Mouse (Mus musculus) urinary bladder, postnatal 25 days (tissue): ENCODE measurements around the gene Dner.
A peak's percentile ranks its signal among the peaks of the same experiment; 100 is the strongest.

ENCODE experiments used
- DNase-seq: peaks from one replicate; pipeline ENCODE4 v3.0.0; 2022; ENCODE audit warnings: low spot score

Dner gene

DNA sequence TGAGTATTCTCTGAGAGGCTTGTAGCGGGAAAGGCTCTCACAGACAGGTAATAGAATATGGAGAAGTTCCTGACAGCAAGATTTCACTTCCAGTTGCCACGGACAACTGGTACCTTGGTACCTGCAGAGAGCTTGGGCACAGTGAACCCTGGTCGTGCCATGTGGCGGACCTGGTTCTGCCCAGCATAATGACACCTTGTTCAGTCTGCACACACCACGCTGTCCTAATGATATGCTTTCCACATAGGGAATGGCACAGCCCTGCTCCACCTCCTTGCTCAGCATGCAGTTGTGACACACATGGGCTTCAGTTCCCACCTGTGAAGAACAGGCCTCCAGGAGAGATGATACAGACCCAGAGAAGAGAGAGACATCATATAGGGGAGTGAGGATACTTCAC is 253.0 kb downstream of the Dner start:
- no peak for DNase-seq

DNA sequence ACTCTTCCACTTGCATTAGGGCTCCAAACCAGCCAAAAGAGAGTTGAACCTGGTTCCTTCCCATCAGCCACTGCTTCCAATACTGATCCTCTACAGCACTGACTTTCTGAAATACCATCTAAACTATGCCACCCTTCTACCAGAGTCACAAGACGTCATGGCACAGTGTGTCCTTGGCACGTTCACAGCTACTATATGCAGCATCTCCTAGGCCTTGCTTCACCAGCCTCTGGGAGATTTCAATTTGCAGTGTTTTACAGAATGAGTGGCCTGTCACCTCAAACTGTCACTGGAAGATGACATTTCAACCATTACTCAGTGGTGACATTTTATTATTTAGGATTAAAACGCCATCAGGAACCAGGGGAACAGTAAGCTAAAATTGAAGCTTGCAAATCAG is 254.6 kb downstream of the Dner start:
- no peak for DNase-seq

DNA sequence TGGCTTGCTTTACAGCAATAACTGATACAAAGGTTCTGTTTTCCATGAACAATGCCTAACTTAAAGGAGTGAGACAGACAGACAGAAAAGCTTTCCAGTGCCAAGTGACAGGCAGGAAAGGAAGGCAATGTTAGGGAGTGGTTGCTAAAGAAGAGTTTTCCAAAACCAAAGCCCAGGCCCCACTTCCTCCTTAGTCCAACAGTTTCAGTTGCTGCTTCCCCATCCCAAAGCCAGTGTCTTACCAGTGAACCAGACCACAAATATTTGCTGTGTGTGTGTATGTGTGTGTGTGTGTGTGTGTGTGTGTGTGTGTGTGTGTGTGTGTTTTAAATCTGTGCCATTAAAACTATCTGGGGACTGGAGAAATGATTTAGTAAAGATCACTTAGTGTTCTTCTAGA is 258.5 kb downstream of the Dner start:
- DNase-seq: no peak

DNA sequence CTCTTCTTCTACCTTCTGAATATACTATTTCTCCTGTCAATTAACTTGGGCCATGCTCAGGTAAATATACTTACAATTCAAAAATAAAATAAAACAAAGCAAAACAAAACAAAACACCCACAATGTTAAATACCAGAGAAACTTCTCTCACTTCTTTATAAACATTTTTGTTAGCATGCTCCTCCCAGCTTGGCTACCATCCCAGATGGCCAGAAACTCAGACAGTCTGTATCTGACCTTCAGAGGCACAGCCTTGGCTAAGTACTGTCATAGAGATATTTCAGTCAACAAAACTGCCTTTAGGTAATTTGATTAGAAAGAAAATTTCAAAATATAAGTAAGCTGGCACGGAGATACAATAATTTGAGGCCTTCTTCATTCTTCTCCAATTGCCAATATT is 259.7 kb downstream of the Dner start:
- DNase-seq: no peak

DNA sequence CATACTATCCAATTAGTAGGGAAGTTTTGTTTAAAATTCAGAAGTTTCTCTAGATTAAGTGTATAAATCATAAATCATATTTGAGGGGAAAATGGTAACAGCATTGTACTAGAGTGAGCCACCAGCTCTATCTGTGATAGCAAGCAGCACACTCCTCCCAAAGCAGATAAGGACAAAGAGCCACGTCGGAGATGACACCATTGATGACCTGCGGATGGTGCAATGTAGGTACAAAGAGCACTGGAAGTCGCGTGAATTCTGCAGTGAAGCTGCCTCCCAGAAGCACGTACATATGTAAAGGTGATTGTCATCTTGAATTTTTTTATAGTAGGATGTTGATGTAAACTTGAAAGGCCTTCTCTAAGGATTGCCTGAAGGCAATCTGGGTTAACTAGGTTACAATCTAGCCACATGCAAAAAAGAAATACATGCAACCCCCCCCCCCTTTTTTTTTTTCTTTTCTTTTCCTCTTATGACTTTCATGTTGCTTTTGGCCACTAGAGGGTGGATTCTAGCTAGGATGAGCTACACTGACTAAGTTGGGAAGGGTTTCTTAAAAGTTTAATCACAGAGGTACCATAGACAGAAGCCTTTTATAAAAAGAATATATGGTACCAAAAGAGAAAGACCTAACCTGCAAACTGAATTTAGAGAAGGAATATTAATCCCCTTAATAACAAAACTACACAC is 262.6 kb downstream of the Dner start:
- DNase-seq: no peak

DNA sequence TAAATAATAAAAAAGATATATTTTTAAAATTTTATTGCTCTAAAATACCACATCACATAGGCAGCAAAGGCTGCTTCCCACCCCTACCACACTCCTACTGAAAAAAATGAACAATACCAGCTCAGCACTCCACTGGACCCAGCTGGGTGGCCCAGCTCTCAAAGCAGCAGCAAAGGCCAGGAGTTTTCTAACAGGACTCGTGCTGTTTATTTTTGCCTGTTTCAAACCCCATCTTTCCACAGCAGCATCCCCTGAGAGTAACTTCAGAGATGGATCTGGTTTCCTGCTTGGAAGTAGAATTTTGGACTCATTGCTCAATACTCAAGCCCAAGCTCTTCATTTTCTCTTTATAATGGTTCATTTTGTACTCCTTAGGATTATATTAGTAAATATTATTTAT is 263.7 kb downstream of the Dner start:
- no peak for DNase-seq

DNA sequence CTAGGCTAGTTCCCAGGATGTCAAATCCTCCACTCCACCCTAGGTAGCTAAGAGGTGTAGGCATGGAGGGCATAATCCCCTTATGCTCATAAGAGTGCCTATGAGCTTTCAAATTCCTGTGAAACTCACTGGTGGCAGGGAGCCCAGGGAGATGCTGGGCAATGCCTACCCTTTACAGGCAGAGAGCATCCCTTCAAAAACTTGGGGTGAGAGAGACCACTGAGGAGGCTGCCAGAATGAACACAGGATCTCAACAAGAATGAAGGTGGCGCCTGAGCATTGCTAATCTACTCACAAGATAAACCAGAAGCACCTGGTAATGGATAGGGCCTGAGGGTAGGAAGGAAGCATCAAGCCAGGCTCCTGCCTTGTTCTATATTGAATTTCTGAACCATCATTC is 267.7 kb downstream of the Dner start:
- no peak for DNase-seq

DNA sequence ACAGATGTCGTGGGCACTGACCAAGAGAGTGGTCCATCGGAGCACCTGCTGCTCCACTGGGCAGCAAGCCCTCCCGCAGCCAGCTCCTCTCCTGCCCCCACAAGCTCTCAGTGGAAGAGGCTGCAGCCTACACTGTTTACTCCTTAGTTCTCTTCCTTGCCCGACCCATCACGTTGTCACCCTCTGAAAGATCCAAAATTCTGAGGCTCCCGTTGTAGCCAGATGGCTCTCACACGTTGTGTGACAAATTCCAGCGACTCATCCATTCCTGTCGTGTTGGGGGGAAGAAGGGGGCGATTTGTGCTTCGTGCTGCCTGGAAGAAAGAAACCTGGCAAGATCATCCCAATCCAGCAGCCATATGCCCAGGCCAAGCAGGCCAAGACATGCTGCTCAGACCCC is 268.3 kb downstream of the Dner start:
- no peak for DNase-seq

DNA sequence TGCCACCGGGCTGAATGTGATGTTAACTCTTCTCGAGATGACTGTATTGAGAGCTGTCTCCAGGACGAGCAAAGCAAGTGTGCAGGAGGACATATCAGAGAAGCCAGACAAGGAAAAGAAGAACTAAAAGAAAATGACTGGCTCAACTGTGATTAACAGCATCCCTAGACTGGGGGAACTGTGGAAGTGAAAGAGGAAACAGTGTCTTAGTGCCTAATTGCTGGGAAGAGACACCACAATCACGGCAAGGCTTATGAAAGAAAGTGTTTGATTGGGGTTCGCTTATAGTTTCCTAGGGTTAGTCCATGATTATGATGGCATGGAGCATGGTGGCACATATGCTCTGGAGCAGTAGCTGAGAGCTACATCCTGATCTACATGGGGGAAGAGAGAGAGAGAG is 269.3 kb downstream of the Dner start:
- no peak for DNase-seq

DNA sequence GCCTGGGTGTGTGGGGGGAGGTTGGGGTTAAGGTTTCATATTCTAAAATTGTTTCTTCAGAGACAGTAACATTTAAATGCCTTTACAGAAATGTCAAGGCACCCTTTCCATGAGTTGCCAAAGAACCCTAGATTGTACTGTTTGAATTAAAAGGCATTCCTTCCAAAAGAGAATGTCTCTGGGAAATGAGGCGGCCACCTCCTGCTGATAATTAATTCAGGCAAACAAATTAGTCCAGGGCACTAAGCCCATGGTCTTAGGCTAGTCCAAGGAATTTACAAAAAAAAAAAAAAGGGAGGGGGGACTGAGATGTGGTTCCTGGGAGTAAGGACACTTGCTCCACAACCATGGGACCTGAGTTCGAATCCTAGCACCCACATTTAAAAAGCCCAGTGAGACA is 273.1 kb downstream of the Dner start:
- DNase-seq: no peak

DNA sequence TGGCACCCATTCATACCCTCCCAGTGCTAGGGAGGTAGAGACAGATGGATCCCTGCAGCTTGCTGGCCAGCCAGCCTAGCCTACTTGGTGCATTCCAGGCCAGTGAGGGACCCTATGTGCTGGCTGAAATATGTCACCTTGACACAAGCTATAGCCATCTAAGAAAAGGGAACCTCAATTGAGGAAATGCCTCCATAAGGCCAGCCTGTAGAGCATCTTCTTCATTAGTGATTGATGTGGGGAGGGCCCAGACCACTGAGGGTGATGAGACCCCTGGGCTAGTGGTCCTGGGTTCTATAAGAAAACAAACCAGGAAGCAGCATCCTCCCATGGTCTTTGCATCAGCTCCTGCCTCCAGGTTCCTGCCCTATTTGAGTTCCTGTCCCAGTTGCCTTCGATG is 274.2 kb downstream of the Dner start:
- DNase-seq: no peak

DNA sequence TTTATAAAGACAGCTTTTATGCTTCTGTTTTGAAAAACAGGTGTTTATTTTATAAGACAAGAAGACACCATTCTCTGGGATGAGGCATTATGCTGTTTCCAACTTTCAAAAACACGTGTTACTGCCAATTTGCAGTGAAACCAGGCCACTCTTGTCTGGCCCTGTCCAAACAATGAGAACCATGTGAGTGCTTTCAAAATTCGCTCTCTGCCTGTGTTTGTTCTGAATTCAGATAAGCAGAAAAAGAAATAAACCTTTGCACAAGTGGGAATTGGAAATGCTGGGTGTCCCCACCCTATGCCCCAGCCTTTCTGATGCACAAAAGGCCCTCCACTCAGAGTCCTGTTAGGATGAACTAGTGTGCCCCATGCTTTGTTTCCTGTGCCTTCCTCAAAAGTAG is 276.6 kb downstream of the Dner start:
- DNase-seq: no peak

DNA sequence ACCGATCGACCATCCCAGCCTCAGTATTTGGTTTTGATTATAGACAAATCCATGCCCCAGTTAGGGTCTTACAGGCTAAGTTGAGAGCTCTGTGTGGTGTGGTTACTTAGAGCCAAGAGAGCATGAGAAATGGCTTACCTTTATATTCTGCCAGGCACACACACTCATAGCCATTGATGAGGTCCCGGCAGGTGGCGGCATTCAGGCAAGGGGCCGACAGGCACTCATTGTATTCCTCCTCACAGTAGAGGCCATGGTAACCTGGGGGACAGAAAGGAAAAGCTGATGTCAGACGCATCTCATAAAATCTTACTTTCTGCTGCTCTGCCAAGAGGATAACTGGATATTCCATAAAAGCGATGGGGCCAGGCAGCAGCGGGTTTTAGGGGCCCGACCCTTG is 277.5 kb downstream of the Dner start:
- DNase-seq: no peak

DNA sequence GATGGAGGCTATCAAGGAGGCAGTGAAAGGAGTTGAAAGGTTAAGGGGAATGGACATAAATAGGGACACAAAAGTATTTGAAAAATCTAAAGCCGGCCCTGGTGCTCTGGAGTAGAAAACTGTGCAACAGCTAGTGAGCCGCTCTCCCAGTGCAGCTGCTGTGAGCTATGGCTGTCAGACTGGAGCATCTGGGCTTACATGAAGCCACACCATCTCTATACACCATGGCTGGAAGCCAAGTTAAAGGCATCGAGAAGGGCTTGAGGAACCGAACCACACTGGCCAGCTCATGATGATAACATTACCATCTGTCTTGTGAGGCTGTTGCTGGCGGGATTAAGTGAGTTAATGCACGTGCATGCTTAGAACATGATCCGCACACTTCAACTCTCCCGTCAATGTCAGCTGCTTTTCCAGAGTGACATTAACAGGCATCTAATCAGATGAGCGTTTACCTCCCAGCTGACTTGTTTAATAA is 278.2 kb downstream of the Dner start:
- DNase-seq: no peak

DNA sequence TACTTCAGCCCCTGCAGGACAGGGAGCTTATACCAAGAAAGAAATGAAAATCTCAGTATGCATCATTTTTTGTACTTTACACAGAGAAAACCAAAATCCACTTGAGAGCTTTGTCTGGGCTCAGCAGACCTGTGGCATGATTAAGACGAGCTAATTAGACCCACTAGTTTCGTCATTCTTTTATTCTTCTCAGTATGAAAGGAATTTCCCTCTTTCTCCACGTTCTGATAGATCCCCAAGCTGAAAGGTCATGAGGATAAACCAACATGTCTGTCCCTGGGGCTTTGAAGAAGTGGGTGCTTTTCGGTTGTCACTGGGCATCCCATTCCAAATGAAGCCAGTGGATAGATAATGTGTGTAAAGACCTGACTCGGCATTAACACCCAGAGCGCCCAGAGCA is 278.7 kb downstream of the Dner start:
- no peak for DNase-seq

DNA sequence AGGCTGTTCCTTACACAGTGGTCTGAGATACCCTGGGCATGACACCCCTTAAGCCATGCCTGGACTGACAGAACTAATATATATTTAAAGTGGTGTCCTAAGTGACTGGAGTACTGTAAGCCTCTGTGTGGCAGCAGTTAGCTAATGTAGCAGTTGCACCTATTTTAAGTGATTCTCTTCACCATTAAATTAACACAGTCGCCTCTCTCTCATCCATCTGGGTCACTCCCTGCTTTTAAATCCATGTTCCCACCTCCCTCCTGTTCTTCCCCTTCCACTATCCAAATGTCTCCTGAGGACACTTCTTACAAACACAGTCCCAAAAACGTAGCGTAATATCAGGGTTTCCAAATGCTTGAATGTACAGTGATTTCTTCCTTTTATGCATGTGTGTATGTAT is 281.6 kb downstream of the Dner start:
- DNase-seq: no peak

DNA sequence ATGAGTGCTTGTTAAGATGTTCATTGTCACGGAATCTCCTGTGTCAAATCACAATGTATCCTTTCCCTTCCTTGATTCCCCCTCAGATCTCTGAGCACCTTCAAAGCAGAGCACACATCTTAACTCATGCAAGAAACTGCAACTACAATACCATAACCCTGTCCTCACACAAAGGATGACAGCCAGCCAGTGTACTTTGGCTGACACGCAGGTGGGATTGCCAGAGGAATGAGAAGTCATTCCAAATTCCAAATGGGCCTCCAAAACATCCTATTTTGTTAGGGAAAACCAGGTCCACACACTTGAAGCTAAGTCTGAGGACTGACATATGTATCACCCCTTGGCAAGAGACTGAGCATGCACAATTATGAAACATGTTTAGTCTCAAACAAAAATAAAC is 286.5 kb downstream of the Dner start:
- DNase-seq: no peak

DNA sequence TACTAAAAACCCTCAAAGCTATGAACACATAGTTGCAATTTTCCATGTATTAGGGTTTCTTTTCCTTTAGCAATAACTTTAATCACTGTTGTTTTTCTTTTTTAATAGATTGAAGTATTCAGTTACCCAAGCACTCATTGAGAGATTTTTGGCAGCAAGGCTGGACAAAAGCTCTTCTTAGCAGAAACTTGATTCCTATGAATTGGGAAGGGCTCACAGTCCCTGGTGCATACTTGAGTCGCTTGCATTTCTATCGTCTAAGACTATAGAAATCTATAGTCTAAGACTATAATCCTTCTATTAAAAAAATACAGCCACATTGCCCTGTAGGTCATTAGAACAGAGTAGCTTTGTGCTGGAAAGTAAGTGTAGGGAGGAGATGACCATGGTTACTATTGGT is 287.1 kb downstream of the Dner start:
- DNase-seq: no peak

DNA sequence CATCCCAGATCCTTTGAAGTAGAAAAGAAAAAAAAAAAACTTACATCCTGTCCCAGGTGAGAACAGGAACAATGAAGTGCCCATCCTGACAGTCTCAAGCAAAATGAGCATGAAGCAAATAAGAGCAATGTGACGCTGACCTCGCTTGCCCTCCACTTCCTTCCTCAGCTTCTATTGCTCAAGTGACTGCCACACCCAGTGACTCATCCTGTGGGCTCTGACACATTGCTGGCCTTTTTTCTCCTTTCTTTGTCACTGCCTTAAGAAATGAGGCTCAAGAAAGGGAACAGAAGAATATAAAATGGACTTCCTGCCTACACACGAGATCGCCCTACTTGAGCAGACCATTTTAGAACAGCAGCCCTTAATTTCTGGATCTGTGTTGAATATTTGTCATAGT is 289.1 kb downstream of the Dner start:
- peak; percentile 48 for DNase-seq

DNA sequence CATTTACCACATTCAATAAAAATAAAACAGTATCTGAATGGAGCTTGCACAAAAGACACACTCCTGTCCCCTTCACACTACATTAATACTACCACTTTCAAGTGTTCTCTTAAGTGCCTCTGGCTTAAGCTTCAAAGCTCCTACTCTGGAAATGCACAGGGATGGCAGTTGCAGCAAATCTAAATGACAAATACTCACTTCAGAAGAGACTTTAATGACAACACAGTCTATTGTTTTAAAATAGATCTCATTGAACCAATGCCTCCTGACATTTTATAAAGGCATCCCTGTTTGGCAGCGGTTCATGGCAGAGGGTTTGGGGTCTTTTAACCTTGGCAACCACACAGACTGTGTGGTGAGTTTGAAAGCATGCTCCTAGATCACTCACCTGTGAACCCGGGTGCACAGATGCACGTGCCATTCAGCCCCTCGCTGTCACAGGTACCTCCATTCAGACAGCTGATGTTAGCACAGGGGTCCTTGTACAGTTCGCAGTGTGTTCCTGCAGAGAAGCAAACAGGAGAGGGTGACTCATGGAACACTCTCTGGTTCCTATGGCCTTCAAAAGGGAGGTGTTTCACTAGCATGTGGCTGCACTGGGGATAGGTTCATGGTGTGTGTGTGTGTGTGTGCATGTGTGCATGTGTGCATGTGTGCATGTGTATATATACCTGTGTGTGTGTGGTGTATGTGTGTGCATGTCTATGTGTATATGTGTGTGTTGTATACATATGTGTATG is 290.3 kb downstream of the Dner start:
- DNase-seq: no peak

DNA sequence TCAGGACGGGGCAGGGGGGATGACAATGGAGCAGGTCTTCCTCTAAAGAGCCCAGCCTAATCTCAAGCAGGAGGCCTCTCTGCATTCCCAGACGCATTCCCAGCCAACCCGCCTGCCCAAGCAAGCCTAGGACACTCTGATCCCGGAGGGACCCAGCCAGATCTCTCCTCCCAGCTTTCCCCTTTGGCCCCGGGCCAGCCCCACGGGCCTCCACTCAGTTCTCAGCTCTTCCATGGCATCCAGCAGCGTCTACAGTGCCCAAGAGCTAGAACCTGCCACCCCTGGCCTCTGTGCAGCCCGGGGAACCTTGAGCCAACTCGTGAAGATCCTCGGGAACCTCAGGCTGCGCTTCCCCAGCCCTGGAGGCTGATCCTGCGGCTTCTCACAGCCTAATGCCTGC is 291.1 kb downstream of the Dner start:
- DNase-seq: no peak

DNA sequence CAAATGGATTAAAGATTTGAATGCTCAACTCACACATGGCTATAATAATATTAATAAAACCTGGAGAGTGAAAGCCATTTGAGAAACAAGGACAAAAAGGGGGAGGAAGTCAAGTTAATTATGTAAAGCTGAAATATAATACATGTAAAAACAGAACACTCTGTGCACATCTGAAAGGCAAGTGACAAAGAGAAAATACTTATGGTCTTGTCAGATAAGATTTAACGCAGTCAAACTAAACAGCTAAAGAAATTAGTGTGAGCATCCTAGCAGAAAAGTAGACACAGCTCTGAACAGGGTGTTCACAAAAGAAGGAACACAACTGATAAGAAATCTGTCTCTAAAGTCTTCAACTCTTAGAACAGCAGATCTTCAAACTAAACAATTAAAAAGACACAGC is 293.9 kb downstream of the Dner start:
- DNase-seq: no peak

DNA sequence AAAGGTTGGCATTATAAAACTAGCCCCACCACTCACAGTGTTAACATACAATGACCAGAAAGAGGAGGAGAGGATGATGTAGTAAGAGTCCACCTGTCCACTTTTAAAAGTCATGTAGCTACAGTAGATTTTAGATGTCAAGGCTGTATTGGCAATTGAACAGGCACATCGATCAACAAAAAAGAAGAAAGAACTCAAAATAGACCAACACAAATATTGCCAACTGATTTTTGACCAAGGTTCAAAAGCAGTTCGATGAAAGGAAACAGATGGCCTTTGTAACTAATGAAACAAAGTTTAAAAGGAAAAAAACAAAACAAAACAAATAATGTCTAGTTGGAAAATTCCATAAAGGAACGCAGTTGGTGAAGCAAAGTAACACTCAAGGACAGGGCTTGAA is 296.4 kb downstream of the Dner start:
- DNase-seq: no peak

DNA sequence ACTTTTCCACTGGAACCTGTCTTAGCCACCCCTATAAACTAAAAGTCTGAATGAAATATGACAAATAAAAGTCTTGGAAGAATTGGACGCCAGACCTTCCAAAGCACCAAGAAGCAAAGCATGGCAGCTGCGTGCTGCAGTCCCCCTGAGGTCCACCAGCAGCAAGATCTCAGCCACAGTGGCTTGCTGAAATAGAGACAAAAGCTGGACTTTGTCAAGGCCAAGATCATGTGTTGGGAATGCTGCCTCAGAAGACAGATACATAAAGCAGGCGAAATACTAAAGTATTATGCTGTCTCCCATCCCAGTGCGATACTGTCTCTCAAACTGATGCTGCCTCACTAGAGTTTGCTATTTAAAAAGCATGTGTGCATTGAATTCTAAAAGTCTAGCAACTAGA is 296.9 kb downstream of the Dner start:
- no peak for DNase-seq
